Mouse (Mus musculus): Measurements from ENCODE around the gene Nos3.
A peak's percentile ranks its signal among the peaks of the same experiment; 100 is the strongest.

The Nos3 gene

DNA sequence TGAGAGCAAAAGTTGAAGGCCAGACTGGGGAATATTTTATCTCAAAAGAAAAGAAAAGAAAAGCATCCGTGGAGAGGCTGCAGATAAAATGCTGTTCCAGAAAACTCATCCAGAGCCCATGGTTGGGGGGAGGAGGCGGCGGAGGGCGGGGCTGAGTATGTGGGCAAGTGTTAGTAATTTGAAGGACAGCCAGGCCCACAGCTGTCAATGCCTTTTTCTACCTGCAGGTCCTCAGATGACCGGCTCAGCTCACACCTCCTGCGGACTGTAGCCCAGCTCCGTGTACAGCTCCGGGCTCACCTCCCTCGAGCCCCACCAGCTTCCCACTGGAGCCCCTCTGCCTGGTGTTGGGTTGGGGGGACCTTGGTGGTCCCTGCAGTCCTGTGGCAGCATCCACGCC, 35.1 kb downstream of the Nos3 start:
- DNase-seq (ENCODE audit: low read depth, low spot score) = no peak

DNA sequence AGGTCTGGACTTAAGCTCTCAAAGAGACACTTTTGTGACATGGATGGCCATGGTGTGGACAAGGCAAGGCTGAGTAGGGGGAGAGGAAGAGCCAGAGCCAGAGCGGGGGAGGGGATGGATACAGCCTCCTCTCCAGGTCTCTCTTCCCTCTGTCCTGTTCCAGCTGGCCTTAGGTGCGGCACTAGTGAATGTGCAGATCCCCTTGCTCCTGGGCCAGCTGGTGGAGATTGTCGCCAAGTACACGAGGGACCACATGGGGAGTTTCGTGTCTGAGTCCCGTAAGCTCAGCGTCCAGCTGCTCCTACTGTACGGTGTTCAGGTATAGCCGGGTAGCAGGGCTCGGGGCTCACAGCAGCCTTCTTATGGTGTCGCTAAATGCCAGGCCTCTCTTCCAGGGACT, 35.8 kb downstream of the Nos3 start:
- DNase-seq (ENCODE audit: low read depth, low spot score) = no peak

DNA sequence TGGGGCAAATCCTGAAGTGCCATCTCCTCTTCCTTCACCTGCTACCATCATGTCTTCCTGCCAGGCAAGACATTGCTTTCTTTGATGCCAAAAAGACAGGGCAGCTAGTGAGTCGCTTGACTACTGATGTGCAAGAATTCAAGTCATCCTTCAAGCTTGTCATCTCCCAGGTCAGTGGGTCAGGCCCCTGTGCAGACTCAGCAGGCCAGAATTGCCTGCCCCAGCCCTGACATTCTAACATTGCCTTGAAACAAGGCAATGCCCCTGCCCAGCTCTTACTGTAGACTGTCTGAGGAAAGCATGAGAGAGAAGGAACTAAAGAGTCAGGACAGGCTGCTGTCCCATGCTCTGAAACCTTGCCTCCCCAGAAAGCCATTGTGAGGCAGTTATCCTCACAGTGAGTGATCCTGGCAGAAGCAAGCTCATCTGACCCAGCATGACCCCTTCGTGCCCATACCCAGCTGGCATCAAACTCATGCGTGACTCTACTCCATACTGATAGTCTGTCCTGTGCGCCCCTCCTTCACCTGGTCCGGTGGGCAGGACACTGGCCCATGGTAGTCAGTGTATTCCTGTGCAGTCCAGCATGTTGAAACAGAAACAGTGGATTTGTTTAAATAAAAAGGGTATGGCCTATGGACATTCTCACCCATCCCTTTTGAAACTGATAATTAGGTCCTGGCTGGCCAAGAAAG, 36.4 kb downstream of the Nos3 start:
- DNase-seq (ENCODE audit: low read depth, low spot score) = no peak

DNA sequence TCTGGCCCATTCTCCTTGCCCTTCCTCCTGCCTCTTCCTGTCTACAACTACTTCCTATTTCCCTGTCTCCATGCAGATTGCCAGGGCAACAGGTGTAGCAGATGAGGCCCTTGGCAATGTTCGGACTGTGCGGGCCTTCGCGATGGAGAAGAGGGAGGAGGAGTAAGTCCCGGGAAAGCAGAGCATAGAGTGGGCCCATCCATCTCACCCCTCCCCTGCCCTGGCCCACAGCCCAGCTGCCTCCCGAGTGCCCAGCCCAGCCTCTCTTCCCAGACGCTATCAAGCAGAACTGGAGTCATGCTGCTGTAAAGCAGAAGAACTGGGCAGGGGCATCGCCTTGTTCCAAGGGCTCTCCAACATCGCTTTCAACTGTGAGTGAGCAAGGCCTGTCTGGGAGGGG, 37.4 kb downstream of the Nos3 start:
- no peak for DNase-seq (ENCODE audit: low read depth, low spot score)

- DNase-seq (ENCODE audit: low read depth, low spot score) = no peak
Measured at GRCm38 (mm10) chr5:24404594-24405360, 40.2 kb downstream of the Nos3 start.

DNA sequence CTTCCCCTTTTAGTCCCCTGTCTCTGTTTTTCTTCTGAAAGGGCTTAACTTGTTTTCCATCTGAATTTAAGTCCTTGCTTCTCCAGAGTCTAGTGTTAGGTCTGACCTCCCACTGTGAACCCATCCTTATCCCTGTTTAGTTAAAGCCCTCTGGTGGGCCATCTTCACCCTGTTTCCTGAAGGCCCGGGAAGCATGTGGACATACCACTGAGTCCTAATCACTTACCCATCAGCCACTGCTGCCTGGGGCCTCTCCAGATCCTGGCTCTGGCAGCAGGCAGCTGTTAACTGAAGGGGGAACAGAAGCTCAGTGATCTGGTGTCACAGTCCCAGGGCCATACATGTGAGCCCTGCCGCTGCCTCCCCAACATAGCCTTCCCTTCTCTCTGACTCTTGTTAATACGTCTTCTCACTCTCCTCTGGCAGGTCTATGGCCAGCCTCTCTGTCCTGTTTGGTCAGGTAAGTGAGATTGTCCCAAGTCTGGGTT, 40.8 kb downstream of the Nos3 start:
- DNase-seq (ENCODE audit: low read depth, low spot score) = no peak

DNA sequence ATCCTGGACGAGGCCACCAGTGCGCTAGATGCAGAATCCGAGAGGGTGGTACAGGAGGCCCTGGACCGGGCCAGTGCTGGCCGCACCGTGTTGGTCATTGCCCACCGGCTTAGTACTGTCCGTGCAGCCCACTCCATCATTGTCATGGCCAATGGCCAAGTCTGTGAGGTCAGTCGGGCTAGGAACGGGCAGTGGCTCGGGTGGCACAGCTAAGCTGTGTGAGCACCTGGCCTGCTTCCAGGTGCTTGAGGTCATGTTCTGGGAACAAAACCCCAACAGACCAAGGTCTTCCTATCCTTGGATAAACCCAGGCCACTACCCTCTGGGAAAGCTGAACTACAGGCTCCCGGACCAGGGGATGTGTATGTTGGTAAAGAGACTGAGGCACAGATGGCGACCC, 44.0 kb downstream of the Nos3 start:
- DNase-seq (ENCODE audit: low read depth, low spot score) = no peak

DNA sequence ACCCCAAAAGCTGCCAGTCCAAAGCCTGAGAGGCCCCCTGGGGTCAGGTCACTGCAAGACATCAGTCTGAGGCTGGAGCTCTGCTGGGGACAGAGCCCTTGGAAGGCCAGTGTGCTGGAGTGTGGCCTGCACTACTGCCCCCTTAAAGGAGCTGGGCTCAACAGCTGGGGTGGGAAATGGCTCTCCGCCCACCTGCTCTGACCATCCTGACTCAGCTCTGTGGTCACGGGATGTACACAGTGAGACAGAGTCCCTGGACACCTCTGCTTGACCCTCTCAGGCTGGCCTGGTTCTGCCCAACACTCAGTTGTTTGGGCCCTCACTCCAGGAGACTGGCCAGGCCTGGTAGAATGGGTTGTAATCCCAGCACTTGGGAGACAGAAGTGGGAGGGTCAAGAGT, 44.9 kb downstream of the Nos3 start:
- DNase-seq (ENCODE audit: low read depth, low spot score) = no peak

- no peak for DNase-seq (ENCODE audit: low read depth, low spot score)
Measured at GRCm38 (mm10) chr5:24412063-24412462, 47.5 kb downstream of the Nos3 start.

DNA sequence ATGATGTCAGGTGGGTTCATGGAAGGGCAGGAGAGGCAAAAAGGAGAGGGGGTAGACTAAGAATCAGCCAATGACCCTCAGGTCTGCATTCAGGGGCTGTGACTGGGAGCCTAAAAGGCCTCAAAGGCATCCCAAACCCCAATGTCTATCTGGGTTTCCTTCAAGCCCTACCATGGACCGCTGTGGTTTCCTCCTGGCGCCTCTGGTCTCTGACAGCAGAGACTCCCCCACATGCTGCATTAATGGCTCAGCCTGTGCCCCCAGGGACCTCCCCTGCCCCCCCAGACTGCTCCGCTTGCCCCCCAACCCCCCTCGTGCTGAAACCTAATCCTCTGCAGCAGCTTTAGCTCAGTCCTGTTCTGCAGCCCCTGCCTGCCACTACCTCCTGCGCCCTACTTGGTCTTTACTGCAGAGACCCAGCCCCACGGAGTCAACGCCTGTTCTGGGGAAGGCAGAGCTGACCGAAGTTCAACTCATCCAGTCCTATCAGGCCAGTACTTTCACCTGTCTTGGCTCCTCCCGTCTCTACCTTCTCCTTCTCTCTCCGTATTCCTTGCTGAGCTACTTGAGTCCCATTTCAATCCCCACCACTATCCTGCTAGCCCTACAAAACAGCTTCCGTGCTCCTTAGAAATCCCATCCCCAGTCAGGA, 48.6 kb downstream of the Nos3 start, which contains the start of gene Asic3:
TSS of gene Asic3 (plus strand) at position 351 of the 652 bp plus-strand sequence.
- no peak for DNase-seq (ENCODE audit: low read depth, low spot score)

GRCm38 (mm10) chr5:24413938-24414337, 49.3 kb downstream of the Nos3 start:
- no peak for DNase-seq (ENCODE audit: low read depth, low spot score)

DNA sequence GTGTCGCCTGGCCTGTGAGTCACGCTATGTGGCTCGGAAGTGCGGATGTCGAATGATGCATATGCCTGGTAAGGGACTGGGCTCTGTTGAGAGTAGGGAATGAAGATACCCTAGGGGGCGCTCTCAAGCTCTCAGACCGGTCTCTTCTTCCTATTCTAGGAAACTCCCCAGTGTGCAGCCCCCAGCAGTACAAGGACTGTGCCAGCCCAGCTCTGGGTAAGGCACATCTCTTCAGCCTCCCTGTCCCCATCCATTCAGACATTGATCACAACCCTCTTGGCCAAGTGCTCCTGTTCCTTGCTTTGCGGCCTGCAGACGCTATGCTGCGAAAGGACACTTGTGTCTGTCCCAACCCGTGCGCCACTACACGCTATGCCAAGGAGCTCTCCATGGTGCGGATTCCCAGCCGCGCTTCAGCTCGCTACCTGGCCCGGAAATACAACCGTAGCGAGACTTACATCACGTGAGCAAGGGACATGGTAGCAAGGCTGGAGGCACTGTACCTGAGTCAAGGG, 51.7 kb downstream of the Nos3 start:
- no peak for DNase-seq (ENCODE audit: low read depth, low spot score)

- DNase-seq (ENCODE audit: low read depth, low spot score) = no peak
Measured at GRCm38 (mm10) chr5:24417587-24417986, 53.0 kb downstream of the Nos3 start.

DNA sequence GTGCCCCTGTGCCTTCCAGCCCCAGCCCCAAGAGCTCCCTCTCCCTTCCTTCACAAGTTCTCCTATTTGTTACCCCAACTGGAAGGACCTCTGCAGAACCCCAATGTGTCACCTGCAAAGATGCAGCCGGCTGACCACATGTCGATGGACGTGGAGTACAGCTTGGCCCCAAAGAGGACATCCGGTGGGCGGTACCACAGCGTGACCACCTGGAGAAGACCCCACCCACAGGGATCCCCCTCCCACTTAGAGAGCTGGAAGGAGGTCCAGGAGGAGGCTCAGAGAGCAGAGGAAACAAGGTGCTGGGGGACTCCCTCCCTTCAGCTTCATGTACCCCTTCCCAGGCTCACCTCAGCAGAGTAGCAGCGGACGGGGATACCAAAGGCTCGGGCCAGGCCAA, 55.8 kb downstream of the Nos3 start:
- DNase-seq (ENCODE audit: low read depth, low spot score) = no peak

DNA sequence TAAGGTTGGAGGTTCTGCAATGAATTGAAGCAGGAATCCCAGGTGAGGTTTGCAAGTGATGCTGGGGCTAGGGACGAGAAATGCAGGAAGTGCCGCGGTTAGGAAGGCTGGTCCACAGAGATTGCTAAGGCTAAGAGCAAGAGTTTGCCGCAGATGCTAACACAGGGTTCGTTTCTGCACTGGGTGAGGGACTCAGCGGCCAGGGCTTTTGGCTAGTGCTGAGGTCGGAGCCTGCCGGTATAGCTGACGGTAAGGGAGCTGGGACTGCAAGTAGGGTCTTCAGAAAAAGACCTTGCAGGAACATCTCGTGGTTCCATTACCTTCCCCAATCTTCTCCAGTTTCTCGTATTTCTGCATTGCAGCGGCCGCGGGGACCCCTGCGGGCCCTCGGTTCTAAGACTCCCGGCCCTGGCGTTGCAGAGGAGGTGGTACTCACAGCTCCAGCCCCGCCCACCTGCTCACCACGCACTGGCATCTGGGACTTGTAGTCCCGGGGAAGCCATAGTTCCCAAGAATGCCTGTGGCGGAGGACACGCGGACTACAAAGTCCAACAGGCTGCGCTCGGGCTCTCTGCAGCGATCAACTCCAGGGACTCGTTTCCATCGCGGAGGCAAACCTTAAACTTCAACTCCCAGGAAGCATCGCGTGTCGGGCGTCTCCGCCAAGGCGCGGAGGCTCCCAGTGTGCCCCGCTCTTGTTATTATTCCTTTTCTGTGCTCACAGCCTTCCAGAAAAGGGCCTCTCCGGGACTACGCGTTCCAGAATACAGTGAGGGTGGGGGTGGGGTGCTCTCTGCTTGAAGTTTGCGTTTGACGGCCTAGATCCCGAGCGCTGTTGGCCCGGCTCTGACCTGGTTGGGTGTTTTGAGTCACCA, 58.8 kb downstream of the Nos3 start, which contains the start of the genes Cdk5 and Slc4a2:
TSS of gene Cdk5 (minus strand) at position 402 of the 875 bp plus-strand sequence.
TSS of gene Slc4a2 (plus strand) at position 709 of the 875 bp plus-strand sequence.
- peak; percentile 94 for DNase-seq (ENCODE audit: low read depth, low spot score)

DNA sequence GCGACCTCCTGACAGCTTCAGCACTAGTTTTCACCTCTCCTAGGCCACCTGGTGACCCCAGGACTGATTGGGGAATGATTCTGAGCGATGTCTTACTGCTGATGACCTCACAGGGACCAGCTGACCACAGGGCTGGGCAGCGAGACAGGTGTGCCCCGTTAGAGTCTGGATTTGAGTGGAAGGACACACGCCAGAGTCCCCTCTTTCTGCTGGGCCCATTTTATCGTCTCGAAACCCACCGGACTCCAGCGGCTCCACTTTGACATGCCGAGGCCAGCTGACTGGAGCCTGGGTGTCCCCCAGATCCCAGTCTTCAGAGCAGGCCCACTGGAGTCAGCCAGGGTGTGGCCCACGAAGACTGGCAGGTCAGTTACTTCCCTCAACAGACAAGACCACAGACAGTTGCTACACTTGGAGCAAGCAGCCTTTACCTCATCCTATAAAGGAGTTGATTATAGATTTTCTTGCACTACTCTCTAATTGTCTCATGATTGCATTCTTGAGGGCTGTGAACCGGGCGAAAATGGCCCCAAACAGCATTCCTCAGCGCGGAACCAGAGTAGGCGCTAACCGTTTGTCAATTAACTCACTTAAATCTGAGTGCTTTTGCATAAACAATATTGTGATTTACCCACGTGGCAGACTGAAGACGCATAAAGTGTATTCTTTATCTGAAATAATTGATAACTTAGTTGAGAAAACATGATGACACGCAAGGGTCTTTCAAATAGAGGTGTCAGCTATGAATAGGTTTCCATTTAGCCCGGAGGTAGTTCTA, 59.6 kb downstream of the Nos3 start:
- DNase-seq (ENCODE audit: low read depth, low spot score) = no peak

DNA sequence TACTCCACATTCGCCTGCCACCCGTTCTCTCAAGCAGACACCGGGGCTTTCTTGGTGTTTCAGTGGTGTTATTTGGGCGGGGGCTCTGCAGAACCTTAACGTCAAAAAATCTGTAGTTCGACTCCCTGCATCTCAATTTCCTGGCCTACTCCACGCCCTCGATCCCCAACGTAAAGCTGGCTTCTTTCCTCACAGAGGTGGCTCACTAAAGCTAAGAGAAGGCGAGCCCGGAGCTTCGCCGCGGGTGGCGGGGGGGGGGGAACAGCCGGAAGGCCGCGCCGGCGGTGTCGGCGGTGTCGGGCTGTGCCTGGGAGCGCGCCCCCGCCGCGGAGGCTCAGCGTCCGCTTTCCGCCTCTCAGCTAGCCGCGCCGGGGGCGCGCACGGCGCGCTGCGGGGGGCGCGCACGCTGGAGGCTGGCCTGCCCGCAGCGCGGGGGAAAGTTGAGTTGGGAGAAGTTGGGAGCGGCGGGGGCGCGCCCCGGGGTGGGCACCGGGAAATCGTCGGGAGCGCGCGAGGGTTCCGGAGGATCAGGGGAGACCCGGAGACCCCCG, 60.3 kb downstream of the Nos3 start:
- peak; percentile 78 for DNase-seq (ENCODE audit: low read depth, low spot score)

DNA sequence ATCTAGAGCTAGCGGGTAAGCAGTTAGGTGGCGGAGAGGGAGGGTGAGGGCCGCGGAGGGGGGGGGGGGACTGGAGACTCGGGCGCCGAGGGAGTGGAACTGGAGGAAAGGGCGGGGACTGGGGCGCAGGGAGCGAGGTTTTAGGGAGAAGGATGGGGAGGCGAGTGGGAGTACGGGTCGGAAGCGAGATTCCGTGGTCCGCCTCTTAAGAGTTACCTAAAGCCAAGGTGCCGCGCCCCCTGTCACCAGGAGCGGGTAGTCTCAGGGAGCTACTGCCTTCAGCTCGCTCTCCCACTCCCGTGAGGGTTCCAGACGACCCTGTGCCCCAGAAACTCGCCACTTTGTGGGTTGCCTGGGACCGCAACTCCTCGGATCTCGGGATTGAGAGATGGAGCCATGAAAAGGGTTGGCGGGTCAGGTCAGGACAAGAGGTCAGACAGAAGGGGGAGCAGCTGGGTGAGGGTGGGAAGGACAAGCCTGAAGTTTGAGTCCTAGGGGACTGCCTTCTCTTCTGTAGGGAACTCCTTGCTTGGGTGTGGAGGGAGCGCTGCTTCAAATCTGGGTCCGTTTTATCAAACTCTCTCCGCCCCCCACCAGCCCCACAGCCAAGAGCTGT, 60.9 kb downstream of the Nos3 start:
- DNase-seq (ENCODE audit: low read depth, low spot score) = no peak

DNA sequence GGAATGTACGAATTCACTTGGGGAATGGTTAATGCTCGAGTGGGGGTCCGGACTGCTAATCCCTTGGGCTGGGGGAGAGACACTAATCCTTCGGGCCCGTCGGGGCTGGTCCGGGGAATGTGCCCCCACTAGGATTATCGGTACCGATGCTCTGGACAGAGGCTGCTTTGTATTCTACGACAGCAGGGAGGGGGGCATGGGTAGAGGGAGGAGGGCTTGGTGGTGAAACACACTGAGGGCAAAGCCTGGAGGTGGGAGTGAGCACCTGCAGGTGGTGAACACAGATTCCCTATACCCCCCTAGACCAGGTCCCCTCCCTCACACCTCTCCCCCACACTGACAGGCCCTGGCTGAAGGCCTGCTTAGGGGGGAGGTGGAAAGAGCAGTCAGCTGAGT, 61.4 kb downstream of the Nos3 start:
- DNase-seq (ENCODE audit: low read depth, low spot score) = no peak

Data from retina, adult 2 months (tissue).